Mouse (Mus musculus) liver, embryonic 13.5 days (tissue): ENCODE data around the gene Ggnbp2. TPM values are rescaled to one million over a fixed set of nuclear protein-coding genes. Genes with fewer than 3 reads are reported as not detected.
"Not testable (repeated sequence)": the region's sequence is repeated elsewhere in the genome, so short reads cannot be mapped to it uniquely, and the experiment has no call there.

Experiments used
- ATAC-seq: fragments of 200-750 bp; cut with Nextera tagmentation; 2 replicates; pipeline ENCODE4 v1.8.0; 2017; ENCODE audit warnings: low read depth, mild to moderate bottlenecking, moderate number of reproducible peaks, moderate library complexity
- DNase-seq: peaks from one replicate; pipeline ENCODE4 v3.0.0; 2022
- H3K27ac ChIP-seq: fragments of 300-500 bp; sonication (generic); 2 replicates; pipeline ENCODE4 v1.5.1; 2015; ENCODE audit warnings: moderate library complexity, mild to moderate bottlenecking, inconsistent platforms
- H3K27me3 ChIP-seq: fragments of 300-500 bp; sonication (generic); 2 replicates; pipeline ENCODE4 v1.6.1; 2015; ENCODE audit warnings: mild to moderate bottlenecking, inconsistent platforms
- H3K36me3 ChIP-seq: fragments of 300-500 bp; sonication (generic); 2 replicates; pipeline ENCODE4 v1.6.1; 2015; ENCODE audit warnings: mild to moderate bottlenecking, inconsistent platforms
- H3K4me1 ChIP-seq: fragments of 300-500 bp; sonication (generic); replicated peaks from 2 replicates; pipeline ENCODE4 v1.6.1; 2015; ENCODE audit warnings: inconsistent platforms
- H3K4me2 ChIP-seq: fragments of 300-500 bp; sonication (generic); 2 replicates; pipeline ENCODE4 v1.6.1; 2015; ENCODE audit warnings: inconsistent platforms, mild to moderate bottlenecking, moderate library complexity
- H3K4me3 ChIP-seq: fragments of 300-500 bp; sonication (generic); replicated peaks from 2 replicates; pipeline ENCODE4 v1.5.1; 2015; ENCODE audit warnings: mild to moderate bottlenecking, inconsistent platforms
- H3K9ac ChIP-seq: fragments of 300-500 bp; sonication (generic); 2 replicates; pipeline ENCODE4 v1.6.1; 2015; ENCODE audit warnings: mild to moderate bottlenecking, inconsistent platforms
- H3K9me3 ChIP-seq: fragments of 300-500 bp; sonication (generic); replicated peaks from 2 replicates; pipeline ENCODE4 v1.6.1; 2016; ENCODE audit warnings: inconsistent platforms
- WGBS: fragments of 180-500 bp; shearing (Covaris S2); methylation state at CpG from one replicate; pipeline ENCODE4 v1.1.7; 2015; ENCODE audit not compliant: insufficient replicate concordance; 5-methylcytosine and 5-hydroxymethylcytosine counted together
- polyA plus RNA-seq: library from polyadenylated mRNA; unstranded; fragments of >200 nt; fragmentation: Nextera tagmentation; extraction: Ambion mirVana; gene quantifications from 2 replicates; pipeline ENCODE4 v1.2.1, GENCODE M21; 2015

Ggnbp2 gene
- polyA plus RNA-seq, 1 experiment from 2014 or later = 57.8 TPM

GRCm38 (mm10) chr11:84847475-84848090 is 23.0 kb downstream of the Ggnbp2 start:
- ATAC-seq (no peak), DNase-seq (no peak)
- H3K4me1 ChIP-seq = no peaks in the 10 kb centered on the region
- H3K9ac ChIP-seq = no peak overlapping the region
- H3K9me3 ChIP-seq = no peaks in the 10 kb centered on the region
- H3K36me3 ChIP-seq = peaks cover 82% of the 10 kb centered on the region
- no peak overlapping the region for H3K27ac ChIP-seq
- 83% methylated on average over 7 of the region's 7 CpGs for WGBS
- no peak overlapping the region for H3K4me2 ChIP-seq
- H3K27me3 ChIP-seq = no peaks in the 10 kb centered on the region
- H3K4me3 ChIP-seq = no peak overlapping the region

GRCm38 (mm10) chr11:84846741-84847474 is 23.7 kb downstream of the Ggnbp2 start:
- Histone ChIP-seq H3K4me1 (no peaks in the 10 kb centered on the region), H3K27me3 (no peaks in the 10 kb centered on the region), H3K4me2 (no peak overlapping the region), H3K4me3 (no peak overlapping the region), H3K36me3 (peaks cover 83% of the 10 kb centered on the region), H3K9me3 (no peaks in the 10 kb centered on the region), H3K9ac (no peak overlapping the region), H3K27ac (no peak overlapping the region)
- WGBS = 93% methylated on average over 15 of the region's 15 CpGs
- DNase-seq (no peak), ATAC-seq (no peak)

- Histone ChIP-seq H3K27me3 (no peaks in the 10 kb centered on the region), H3K4me1 (no peaks in the 10 kb centered on the region), H3K9ac (no peak overlapping the region), H3K27ac (no peak overlapping the region), H3K36me3 (peaks cover 92% of the 10 kb centered on the region), H3K4me3 (no peak overlapping the region), H3K4me2 (no peak overlapping the region), H3K9me3 (no peaks in the 10 kb centered on the region)
- 74% methylated on average over 2 of the region's 2 CpGs for WGBS
- DNase-seq = no peak
- no peak for ATAC-seq
Measured at GRCm38 (mm10) chr11:84839330-84839729, 31.3 kb downstream of the Ggnbp2 start.

GRCm38 (mm10) chr11:84829495-84829894 is 41.1 kb downstream of the Ggnbp2 start:
- not testable (repeated sequence) for H3K27me3 ChIP-seq, H3K9me3 ChIP-seq
- Histone ChIP-seq H3K4me1 (peaks cover 50% of the 10 kb centered on the region), H3K9ac (peak overlapping the region; percentile 100), H3K4me2 (peak overlapping the region; percentile 99), H3K36me3 (peaks cover 76% of the 10 kb centered on the region), H3K27ac (peak overlapping the region; percentile 100), H3K4me3 (peak overlapping the region; percentile 97)
- ATAC-seq = peak; percentile 4; the same call in 1 of the 2 replicates
- WGBS = 44% methylated on average over 11 of the region's 11 CpGs
- peak; percentile 28 for DNase-seq

GRCm38 (mm10) chr11:84828516-84829399 is 41.9 kb downstream of the Ggnbp2 start, which contains the start of gene Dhrs11:
Gene Dhrs11 (minus strand): TSS chr11:84828994.
- Histone ChIP-seq H3K9me3 (no peaks in the 10 kb centered on the region), H3K36me3 (peaks cover 74% of the 10 kb centered on the region), H3K4me2 (peak within 1 kb of the TSS; percentile 99), H3K4me1 (peaks cover 57% of the 10 kb centered on the region), H3K4me3 (peak within 1 kb of the TSS; percentile 97), H3K9ac (peak within 1 kb of the TSS; percentile 100), H3K27ac (peak within 1 kb of the TSS; percentile 100), H3K27me3 (no peaks in the 10 kb centered on the region)
- DNase-seq (peak; percentile 95), ATAC-seq (peak; percentile 91)
- under 1% methylated on average over 62 of the region's 62 CpGs for WGBS

- peak overlapping the region; percentile 99 for H3K4me2 ChIP-seq
- no peak for ATAC-seq
- no peaks in the 10 kb centered on the region for H3K27me3 ChIP-seq
- H3K9me3 ChIP-seq = no peaks in the 10 kb centered on the region
- H3K36me3 ChIP-seq = peaks cover 71% of the 10 kb centered on the region
- H3K4me3 ChIP-seq = peak overlapping the region; percentile 97
- peak overlapping the region; percentile 100 for H3K9ac ChIP-seq
- H3K4me1 ChIP-seq = peaks cover 63% of the 10 kb centered on the region
- DNase-seq = peak; percentile 31
- H3K27ac ChIP-seq = peak overlapping the region; percentile 100
- WGBS = 21% methylated on average over 3 of the region's 3 CpGs
Measured at GRCm38 (mm10) chr11:84827901-84828503, 42.6 kb downstream of the Ggnbp2 start.

GRCm38 (mm10) chr11:84827492-84827891 is 43.1 kb downstream of the Ggnbp2 start:
- Histone ChIP-seq H3K9me3 (no peaks in the 10 kb centered on the region), H3K4me2 (peak overlapping the region; percentile 99), H3K4me1 (peaks cover 68% of the 10 kb centered on the region), H3K36me3 (peaks cover 71% of the 10 kb centered on the region), H3K27me3 (no peaks in the 10 kb centered on the region), H3K4me3 (peak overlapping the region; percentile 97), H3K27ac (peak overlapping the region; percentile 100), H3K9ac (peak overlapping the region; percentile 100)
- ATAC-seq (no peak), DNase-seq (no peak)

GRCm38 (mm10) chr11:84826185-84826584 is 44.4 kb downstream of the Ggnbp2 start:
- Histone ChIP-seq H3K4me2 (peak overlapping the region; percentile 99), H3K27ac (peak overlapping the region; percentile 100), H3K27me3 (no peaks in the 10 kb centered on the region), H3K4me3 (peak overlapping the region; percentile 97), H3K9ac (peak overlapping the region; percentile 100), H3K4me1 (peaks cover 78% of the 10 kb centered on the region), H3K36me3 (peaks cover 71% of the 10 kb centered on the region), H3K9me3 (no peaks in the 10 kb centered on the region)
- DNase-seq (peak; percentile 9), ATAC-seq (no peak)
- WGBS = 73% methylated on average over 3 of the region's 3 CpGs

- ATAC-seq (no peak), DNase-seq (peak; percentile 9)
- Histone ChIP-seq H3K9me3 (no peaks in the 10 kb centered on the region), H3K4me2 (peak overlapping the region; percentile 99), H3K36me3 (peaks cover 71% of the 10 kb centered on the region), H3K4me1 (peaks cover 80% of the 10 kb centered on the region), H3K4me3 (peak overlapping the region; percentile 97), H3K27ac (peak overlapping the region; percentile 100), H3K9ac (peak overlapping the region; percentile 100), H3K27me3 (no peaks in the 10 kb centered on the region)
- 83% methylated on average over 10 of the region's 10 CpGs for WGBS
Measured at GRCm38 (mm10) chr11:84825261-84825807, 45.3 kb downstream of the Ggnbp2 start.

- peak overlapping the region; percentile 100 for H3K27ac ChIP-seq
- 12% methylated on average over 10 of the region's 10 CpGs for WGBS
Measured at GRCm38 (mm10) chr11:84823484-84823897, 47.1 kb downstream of the Ggnbp2 start.

More at GRCm38 (mm10) chr11:84823484-84823897, 47.1 kb downstream of the Ggnbp2 start:
- peaks cover 67% of the 10 kb centered on the region for H3K36me3 ChIP-seq
- peak overlapping the region; percentile 97 for H3K4me3 ChIP-seq
- peaks cover 83% of the 10 kb centered on the region for H3K4me1 ChIP-seq
- peak; percentile 93 for DNase-seq
- H3K27me3 ChIP-seq = no peaks in the 10 kb centered on the region
- peak; percentile 85 for ATAC-seq
- no peaks in the 10 kb centered on the region for H3K9me3 ChIP-seq
- peak overlapping the region; percentile 100 for H3K9ac ChIP-seq
- H3K4me2 ChIP-seq = peak overlapping the region; percentile 99
